Mouse (Mus musculus) heart, postnatal 0 days (tissue): ENCODE data around the gene Patl1. TPM values are rescaled to one million over a fixed set of nuclear protein-coding genes. Genes with fewer than 3 reads are reported as not detected.
"Not testable (repeated sequence)": the region's sequence is repeated elsewhere in the genome, so short reads cannot be mapped to it uniquely, and the experiment has no call there.

Experiments used
- ATAC-seq: fragments of 200-750 bp; cut with Nextera tagmentation; 2 replicates; pipeline ENCODE4 v1.8.0; 2017; ENCODE audit warnings: low read depth, moderate number of reproducible peaks, moderate library complexity; ENCODE audit not compliant: insufficient read depth
- DNase-seq: peaks from one replicate; pipeline ENCODE4 v3.0.0-alpha.2; 2016; ENCODE audit warnings: low spot score
- H3K27ac ChIP-seq: fragments of 300-500 bp; sonication (generic); 2 replicates; pipeline ENCODE4 v1.5.1; 2014; ENCODE audit warnings: low read depth, mild to moderate bottlenecking
- H3K27me3 ChIP-seq: fragments of 300-500 bp; sonication (generic); 2 replicates; pipeline ENCODE4 v1.6.1; 2014; ENCODE audit warnings: low read length, mixed read lengths; ENCODE audit not compliant: control insufficient read depth, insufficient read depth
- H3K36me3 ChIP-seq: fragments of 300-500 bp; sonication (generic); replicated peaks from 2 replicates; pipeline ENCODE4 v1.6.1; 2014; ENCODE audit warnings: low read length, mixed read lengths; ENCODE audit not compliant: control insufficient read depth, insufficient read depth
- H3K4me1 ChIP-seq: fragments of 300-500 bp; sonication (generic); 2 replicates; pipeline ENCODE4 v1.6.1; 2014; ENCODE audit warnings: antibody characterized with exemption; ENCODE audit not compliant: control insufficient read depth, insufficient read depth
- H3K4me2 ChIP-seq: fragments of 300-500 bp; sonication (generic); 2 replicates; pipeline ENCODE4 v1.6.1; 2014; ENCODE audit warnings: low read depth, mild to moderate bottlenecking, low read length, moderate library complexity
- H3K4me3 ChIP-seq: fragments of 300-500 bp; sonication (generic); 2 replicates; pipeline ENCODE4 v1.5.1; 2014; ENCODE audit warnings: low read depth, low read length
- H3K9ac ChIP-seq: fragments of 300-500 bp; sonication (generic); replicated peaks from 2 replicates; pipeline ENCODE4 v1.6.1; 2014; ENCODE audit warnings: low read depth, low read length, mixed read lengths
- H3K9me3 ChIP-seq: fragments of 300-500 bp; sonication (generic); replicated peaks from 2 replicates; pipeline ENCODE4 v1.6.1; 2016; ENCODE audit warnings: low read length; ENCODE audit not compliant: control insufficient read depth
- CTCF ChIP-seq: IDR thresholded peaks from 2 replicates; pipeline ENCODE4 v1.5.1; 2016; ENCODE audit warnings: antibody characterized with exemption, control low read depth, low read depth
- EP300 ChIP-seq: IDR thresholded peaks from 2 replicates; pipeline ENCODE4 v1.6.1; 2016; ENCODE audit warnings: antibody characterized with exemption, low read depth
- WGBS: fragments of 180-500 bp; shearing (Covaris S2); extraction: QIAGEN DNeasy Blood & Tissue Kit; methylation state at CpG from one replicate; pipeline ENCODE4 v1.1.7; 2014; 5-methylcytosine and 5-hydroxymethylcytosine counted together
- polyA plus RNA-seq: library from polyadenylated mRNA; unstranded; fragments of >200 nt; fragmentation: Nextera tagmentation; extraction: Ambion mirVana; gene quantifications from 2 replicates; pipeline ENCODE4 v1.2.1, GENCODE M21; 2015
- total RNA-seq: library from RNA; depleted of rRNA; stranded (reverse); fragments of >200 nt; gene quantifications from 2 replicates; pipeline ENCODE4 v1.2.3, GENCODE M21; 2014; ENCODE audit warnings: low replicate concordance

Patl1 gene
- total and polyA plus RNA-seq, 2 experiments from 2014 or later: 11.5 to 12.9 TPM

DNA sequence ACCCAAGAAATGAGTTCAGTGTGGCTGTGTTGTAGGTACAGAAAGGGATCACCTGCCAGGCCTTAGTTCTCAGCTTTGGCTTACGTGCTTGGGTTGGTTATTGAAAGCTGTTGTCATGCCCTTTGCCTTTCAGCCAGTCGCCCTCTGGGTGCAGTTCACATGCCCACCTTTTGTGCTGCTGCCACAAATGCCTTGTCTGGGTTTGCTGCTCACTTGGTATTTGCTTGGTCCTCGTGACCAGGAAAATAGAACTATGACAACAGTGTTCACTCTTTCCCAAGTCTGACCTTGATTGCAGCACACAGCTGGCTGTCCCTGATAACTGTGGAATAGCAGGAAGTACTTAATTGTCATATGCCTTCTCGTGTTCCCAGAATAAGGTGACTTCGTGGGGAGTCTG, 65.2 kb downstream of the Patl1 start:
- Histone ChIP-seq H3K4me3 (no peak overlapping the region), H3K4me1 (peaks cover 17% of the 10 kb centered on the region), H3K27ac (peak overlapping the region; percentile 68), H3K4me2 (no peak overlapping the region), H3K9me3 (no peaks in the 10 kb centered on the region), H3K27me3 (no peaks in the 10 kb centered on the region), H3K36me3 (peaks cover 91% of the 10 kb centered on the region), H3K9ac (no peak overlapping the region)
- no peak; the same call in 1 of the 2 replicates for TF ChIP-seq EP300
- peak; percentile 16; the same call in 1 of the 2 replicates for TF ChIP-seq CTCF
- WGBS: 34% methylated on average over 5 of the region's 5 CpGs
- DNase-seq: peak; percentile 61
- peak; percentile 89 for ATAC-seq

DNA sequence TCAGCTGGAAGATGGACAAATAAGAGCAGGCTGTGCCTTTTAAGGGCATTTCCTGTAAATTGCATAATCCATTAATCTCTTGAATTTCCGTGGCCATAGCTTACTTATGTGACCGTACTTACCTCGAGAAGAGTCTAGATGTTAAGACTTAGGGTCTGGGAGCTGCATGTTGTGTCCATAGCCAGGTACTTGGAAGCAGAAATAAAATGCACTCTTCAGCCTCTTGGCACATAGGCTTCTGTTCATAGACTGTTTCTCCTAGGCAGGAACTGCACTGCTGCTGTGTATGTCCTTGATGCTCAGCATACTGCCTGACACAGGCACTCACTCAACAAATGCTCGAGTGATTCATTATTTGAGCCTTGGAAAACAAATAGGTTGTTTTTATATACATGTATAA, 68.3 kb downstream of the Patl1 start:
- Histone ChIP-seq H3K4me2 (no peak overlapping the region), H3K9ac (no peak overlapping the region), H3K27ac (no peak overlapping the region), H3K4me3 (no peak overlapping the region), H3K36me3 (peaks cover 93% of the 10 kb centered on the region), H3K27me3 (no peaks in the 10 kb centered on the region), H3K4me1 (peaks cover 15% of the 10 kb centered on the region), H3K9me3 (no peaks in the 10 kb centered on the region)
- TF ChIP-seq EP300 (no peak), CTCF (no peak)
- WGBS: 89% methylated on average over 4 of the region's 4 CpGs
- ATAC-seq (no peak), DNase-seq (no peak)

DNA sequence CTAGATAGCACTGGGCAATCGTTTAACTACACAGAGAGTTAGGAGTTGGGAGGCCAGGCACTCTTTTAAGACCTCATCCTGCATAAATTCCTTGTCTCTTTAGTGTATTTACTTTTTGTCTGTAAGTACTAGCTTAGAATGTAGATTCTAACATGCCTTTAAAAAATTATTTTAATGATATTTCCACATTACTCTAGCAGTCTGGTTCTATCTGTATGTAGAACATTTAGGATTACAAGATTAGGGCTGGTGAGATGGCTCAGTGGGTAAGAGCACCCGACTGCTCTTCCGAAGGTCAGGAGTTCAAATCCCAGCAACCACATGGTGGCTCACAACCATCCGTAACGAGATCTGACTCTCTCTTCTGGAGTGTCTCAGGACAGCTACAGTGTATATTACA, 72.4 kb downstream of the Patl1 start:
- 81% methylated on average over 5 of the region's 5 CpGs for WGBS
- not testable (repeated sequence) for H3K27me3 ChIP-seq, H3K4me1 ChIP-seq, H3K9ac ChIP-seq, H3K27ac ChIP-seq, H3K9me3 ChIP-seq, ATAC-seq, H3K4me2 ChIP-seq, H3K4me3 ChIP-seq, DNase-seq
- peaks cover 89% of the 10 kb centered on the region for H3K36me3 ChIP-seq

DNA sequence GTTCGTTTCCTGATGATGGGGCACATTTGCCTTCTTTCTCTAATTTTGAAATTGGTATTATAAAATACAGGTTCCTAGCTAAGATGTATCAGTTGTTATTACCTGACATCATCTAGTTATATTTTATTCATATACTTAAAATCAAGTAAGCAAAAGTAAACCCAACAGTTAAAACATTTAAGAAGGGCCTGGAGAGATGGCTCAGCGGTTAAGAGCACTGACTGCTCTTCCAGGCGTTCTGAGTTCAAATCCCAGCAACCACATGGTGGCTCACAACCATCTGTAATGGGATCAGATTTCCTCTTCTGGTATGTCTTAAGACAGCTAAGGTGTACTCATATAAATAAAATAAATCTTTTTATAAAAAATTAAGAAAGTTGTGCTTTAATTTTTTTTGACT, 75.6 kb downstream of the Patl1 start:
- no peak overlapping the region for H3K9ac ChIP-seq
- H3K4me1 ChIP-seq: no peaks in the 10 kb centered on the region
- TF ChIP-seq CTCF (no peak), EP300 (no peak)
- H3K27ac ChIP-seq: no peak overlapping the region
- 86% methylated on average over 3 of the region's 3 CpGs for WGBS
- H3K4me3 ChIP-seq: no peak overlapping the region
- H3K9me3 ChIP-seq: no peaks in the 10 kb centered on the region
- H3K4me2 ChIP-seq: no peak overlapping the region
- DNase-seq: no peak
- ATAC-seq: no peak
- peaks cover 89% of the 10 kb centered on the region for H3K36me3 ChIP-seq
- H3K27me3 ChIP-seq: no peaks in the 10 kb centered on the region

DNA sequence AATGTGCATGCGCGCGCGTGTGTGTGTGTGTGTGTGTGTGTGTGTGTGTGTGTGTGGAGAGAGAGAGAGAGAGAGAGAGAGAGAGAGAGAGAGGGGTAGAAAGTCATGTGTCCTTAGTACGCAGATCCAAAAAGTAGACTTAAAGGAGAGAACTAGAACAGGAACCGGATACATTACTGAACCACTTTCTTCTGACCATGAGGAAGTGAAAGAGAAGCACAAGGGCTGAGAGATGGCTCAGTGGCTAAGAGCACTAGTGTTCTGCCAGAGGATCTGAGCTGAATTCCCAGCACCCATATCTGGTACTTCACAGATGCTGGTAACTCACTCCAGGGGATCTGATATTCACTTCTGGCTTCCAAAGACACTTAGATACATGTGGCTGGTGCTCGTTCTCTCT, 77.1 kb downstream of the Patl1 start:
- no peaks in the 10 kb centered on the region for H3K4me1 ChIP-seq
- no peak overlapping the region for H3K4me2 ChIP-seq
- no peaks in the 10 kb centered on the region for H3K27me3 ChIP-seq
- H3K27ac ChIP-seq: no peak overlapping the region
- H3K36me3 ChIP-seq: peaks cover 82% of the 10 kb centered on the region
- no peak overlapping the region for H3K9ac ChIP-seq
- 91% methylated on average over 7 of the region's 7 CpGs for WGBS
- no peak for DNase-seq
- no peak overlapping the region for H3K4me3 ChIP-seq
- no peaks in the 10 kb centered on the region for H3K9me3 ChIP-seq
- no peak for ATAC-seq
- TF ChIP-seq EP300 (no peak), CTCF (no peak)

DNA sequence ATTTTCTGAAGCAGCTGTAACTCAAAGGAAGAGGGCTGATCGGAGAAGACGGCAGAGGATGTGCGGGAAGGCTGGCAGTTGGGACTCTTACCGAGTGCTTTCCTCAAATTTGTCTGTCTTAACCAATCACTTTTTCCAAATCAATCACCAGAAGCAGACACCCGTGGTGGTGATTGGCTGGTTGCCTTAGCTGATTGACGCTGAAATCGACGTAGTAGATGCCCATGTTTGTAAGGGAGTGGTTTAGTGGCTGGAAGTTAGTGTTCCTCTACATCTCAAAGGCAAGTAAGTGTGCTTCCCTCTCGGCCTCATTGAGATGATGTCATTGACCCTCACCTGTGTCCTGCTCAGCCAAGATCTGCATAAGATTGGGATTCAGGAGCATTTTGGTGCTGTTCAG, 79.8 kb downstream of the Patl1 start:
- Histone ChIP-seq H3K36me3 (peaks cover 75% of the 10 kb centered on the region), H3K9ac (no peak overlapping the region)
- no peak for DNase-seq

More for the DNA sequence above, 79.8 kb downstream of the Patl1 start:
- Histone ChIP-seq H3K4me1 (no peaks in the 10 kb centered on the region), H3K27me3 (no peaks in the 10 kb centered on the region), H3K27ac (no peak overlapping the region), H3K9me3 (no peaks in the 10 kb centered on the region), H3K4me3 (no peak overlapping the region), H3K4me2 (no peak overlapping the region)
- WGBS: 85% methylated on average over 9 of the region's 9 CpGs
- ATAC-seq: no peak
- TF ChIP-seq EP300 (no peak), CTCF (no peak)
